Mouse (Mus musculus) cerebellum, adult 8-10 months (tissue): ENCODE results near the gene A430005L14Rik.
"Not testable (repeated sequence)": the region's sequence is repeated elsewhere in the genome, so short reads cannot be mapped to it uniquely, and the experiment has no call there.

ENCODE experiments used
- DNase-seq: peaks from one replicate; pipeline ENCODE4 v3.0.0; 2022

The A430005L14Rik gene

GRCm38 (mm10) chr4:153956569-153957405 lies at the start of gene A430005L14Rik:
A430005L14Rik (plus strand) TSS chr4:153957237.
- peak; percentile 97 for DNase-seq

GRCm38 (mm10) chr4:153907573-153907972 lies 49.5 kb upstream of the A430005L14Rik start:
- DNase-seq, result no peak

GRCm38 (mm10) chr4:153913635-153914034 lies 43.4 kb upstream of the A430005L14Rik start:
- DNase-seq, result no peak

DNA sequence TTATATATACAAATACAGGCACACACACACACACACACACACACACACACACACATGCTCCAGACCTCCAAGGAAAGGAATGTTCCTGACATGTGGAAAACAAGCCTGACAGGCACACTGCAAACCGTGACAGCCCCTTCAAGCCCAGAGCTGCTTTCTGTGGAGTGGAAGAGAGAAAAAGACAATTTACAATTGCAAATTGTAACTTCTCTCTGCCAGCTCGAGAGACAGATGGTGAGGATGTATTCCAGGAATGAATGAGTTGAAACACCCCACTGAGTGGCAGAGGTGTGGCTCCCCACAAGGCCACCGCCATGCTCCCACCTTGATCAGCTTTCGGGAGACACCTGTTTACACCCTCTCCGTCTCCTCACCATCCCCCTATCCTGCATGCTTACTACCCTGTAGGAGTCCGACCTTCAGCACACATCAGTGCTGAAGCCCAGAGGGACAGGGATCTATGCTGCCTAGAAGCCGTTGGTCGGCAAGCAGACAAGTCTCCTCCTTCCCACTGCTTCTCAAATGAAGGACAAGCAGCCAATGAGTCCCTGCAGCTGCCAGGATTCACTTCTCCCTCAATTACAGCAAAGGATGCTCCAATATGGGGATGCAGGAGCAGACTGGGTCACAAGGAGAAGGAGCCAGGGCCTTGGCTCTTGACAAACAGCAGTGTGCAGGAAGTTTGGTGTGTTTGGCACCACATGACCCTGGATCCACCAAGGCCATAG lies 39.1 kb upstream of the A430005L14Rik start:
- no peak for DNase-seq

GRCm38 (mm10) chr4:153920517-153921233 lies 36.4 kb upstream of the A430005L14Rik start:
- DNase-seq, result no peak

DNA sequence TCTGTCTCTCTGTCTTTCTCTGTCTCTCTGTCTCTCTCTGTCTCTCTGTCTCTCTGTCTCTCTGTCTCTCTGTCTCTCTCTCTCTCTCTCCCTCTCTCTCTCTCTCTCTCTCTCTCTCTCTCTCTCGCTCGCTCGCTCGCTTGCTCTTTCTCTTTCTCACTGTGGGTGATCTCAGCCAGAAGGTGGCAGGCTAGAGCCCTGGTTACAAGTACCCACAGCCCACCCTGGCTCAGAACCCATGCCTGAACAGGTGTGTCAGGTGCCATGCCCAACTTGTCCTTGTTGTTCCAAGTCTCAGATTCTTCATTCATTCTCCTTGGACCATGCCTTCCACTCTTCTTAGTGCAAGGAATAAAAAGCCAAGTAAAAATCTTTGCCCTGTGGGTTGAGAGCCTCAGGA lies 34.9 kb upstream of the A430005L14Rik start:
- DNase-seq, result not testable (repeated sequence)

DNA sequence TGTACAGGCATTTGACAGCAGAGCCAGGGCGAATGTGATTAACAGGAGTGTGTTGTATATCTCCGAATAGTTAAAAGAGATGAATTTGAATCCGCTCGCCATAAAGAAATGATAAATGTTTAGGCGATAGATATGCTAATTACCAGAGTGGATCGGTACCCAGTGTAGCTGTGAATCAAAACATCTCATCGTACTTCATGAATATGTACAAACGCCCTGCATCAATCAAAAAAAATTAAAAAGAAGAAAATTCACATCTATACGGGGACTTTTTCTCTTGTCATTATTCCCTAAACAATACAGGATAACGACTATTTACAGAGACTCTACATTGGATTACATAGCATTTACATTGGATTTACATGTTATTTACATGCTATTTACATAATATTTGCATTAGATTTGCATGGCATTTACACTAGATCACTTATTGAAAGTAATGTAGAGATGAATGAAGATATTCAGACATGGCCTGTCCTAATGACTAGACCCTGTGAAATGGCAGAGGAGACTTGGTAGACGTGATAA lies 28.2 kb upstream of the A430005L14Rik start:
- no peak for DNase-seq

DNA sequence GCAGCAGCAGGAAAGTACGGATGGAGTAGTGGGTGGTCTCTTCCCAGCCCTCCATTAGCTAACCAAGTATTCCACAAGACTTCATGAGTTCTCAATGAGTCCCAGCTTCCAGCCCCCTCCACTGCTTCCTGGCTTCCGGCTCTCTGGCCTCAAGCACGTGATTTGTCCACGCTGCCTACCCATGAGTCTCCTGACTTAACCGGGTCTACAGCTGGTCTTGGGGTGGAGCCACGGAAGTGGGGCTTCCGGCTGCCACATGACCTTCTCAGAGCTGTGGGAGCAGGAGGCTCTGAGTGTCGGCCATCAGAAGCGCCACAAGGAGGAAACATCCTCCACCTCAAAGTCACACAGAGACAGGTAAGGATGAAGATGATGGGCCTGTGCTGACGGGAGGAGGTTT lies 27.6 kb upstream of the A430005L14Rik start:
- no peak for DNase-seq

DNA sequence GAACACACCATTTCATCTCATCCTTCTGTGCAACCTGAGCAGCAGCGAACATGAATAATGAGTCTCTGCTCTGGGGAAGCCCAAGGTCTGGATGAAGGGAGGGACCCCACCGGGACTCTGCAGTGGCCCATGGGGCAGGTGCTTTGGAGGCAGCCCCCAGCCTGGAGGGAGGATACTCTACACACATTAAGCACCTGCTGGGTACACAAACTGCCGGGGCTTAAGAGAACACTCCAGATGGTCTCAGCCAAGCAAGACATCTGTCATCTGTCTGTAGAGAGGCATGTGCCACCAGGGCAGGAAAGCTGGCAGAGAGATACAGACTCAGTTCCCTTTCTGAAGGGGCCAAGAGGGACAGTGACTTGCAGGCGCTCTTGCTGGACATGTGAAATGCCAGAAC lies 27.1 kb upstream of the A430005L14Rik start:
- no peak for DNase-seq

DNA sequence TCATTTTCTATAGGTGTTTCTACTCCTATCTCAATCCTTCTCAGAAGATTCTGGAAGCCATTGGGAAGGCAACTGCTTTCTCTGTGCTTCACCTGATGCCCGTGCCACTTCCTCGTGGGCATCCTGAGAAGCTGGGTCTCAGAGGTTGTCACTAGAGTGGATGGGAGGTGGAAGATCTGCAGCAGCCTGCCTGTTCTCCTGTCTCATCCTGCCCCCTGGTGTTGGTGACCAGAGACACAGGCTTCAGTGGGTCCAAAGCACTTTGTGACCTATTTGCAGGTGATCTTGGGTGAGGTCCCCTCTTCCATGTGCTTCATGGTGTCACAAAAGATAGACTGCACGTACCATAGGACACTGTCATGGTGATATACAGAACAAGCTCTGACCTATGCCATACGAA lies 13.8 kb upstream of the A430005L14Rik start:
- no peak for DNase-seq

DNA sequence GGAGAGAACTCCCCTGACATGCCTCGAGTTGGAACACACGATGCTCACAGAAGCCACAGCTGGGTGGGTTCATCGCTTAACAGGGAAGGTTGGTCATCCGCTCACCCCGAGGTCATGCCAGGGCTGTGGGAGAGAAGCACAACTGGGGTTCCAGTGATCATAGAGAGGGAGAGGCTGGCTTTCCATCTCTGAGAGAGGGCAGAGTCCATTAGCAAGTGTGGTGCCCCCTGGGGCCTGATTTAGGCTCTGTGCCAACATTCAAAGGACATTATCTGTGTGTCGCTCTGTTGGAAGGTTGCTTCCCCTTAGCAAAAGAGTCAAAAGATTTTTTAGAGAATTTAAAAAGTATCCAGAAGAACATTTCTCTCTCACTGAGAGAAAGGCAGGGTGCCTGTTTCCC lies 12.8 kb upstream of the A430005L14Rik start:
- no peak for DNase-seq

DNA sequence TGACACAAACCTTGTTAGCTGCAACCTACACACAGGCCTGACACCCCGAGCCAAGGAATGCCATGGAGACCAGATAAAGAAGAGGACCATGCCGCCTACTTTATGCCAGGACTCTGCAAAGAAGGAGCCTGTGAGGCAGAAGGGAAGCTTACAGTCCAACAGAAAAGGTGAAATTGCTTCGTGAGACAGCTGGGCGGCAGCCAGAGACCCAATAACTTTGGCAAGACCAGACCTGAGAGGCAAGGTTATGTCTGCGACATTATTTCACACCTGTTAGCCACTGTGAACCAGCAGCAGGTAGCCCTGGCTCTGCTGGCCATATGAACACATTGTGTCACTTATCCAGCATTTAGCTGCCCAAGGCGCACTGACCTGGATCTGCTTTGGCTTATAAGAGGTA lies 11.3 kb upstream of the A430005L14Rik start:
- DNase-seq, result no peak

DNA sequence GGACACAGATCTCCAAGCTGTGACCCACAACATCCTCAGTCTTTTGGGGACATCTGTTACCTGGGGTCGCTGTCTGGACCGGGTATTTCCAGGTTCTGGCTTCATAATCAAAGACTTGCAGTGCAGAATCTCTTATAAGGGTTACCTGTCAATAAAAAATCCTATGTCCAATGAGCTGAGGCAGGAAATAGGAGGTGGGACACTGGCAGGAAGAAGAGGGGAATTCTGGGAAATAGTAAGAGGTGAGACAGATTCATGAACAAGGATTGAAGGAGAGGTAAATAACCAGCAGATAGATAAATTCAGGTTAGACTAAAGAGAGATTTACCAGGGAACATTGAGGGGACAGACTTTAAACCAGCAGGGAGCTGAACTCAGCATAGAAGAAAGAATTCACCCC lies 6.7 kb upstream of the A430005L14Rik start:
- DNase-seq, result no peak

DNA sequence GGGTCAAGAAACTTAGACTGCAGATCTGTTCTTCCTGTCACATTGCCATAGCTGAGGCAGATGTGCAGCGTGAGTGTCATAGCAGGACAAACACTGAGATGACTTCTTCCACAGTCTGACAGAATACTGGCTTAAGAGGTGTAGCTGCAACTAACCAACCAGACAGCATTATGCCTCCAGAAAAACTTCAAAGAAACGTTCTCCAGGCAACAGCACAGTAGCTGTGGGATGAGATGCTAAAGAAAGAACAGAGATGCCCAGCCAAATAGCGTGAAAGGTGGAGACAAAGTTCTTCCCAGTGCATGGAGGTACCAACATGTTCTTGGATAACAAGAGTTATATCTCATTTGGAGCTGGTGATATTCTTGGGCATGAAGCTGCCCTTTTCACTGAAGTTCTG lies 5.9 kb upstream of the A430005L14Rik start:
- DNase-seq, result no peak

DNA sequence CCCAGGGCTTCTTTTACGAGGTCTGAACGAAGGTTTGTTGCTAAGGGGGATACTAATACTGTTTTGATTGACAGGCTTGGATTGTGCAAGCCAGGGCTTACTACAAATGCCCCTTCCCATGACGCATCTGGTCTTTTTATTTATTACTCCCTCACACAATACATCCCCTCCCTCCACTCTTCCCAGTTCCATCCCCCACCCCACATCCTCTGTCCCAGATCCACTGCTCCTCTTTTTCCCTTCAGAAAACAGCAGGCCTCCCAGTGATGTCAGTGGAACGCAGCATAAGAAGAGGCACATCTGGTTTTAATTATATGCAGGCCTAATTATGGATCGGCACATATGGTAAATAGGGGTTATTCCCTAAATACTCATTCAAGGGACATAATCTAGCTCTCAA lies 5.3 kb upstream of the A430005L14Rik start:
- DNase-seq, result no peak

GRCm38 (mm10) chr4:153955651-153956050 lies 1.4 kb upstream of the A430005L14Rik start:
- peak; percentile 29 for DNase-seq

- no peak for DNase-seq
These were observed 610 bp downstream of the A430005L14Rik start for GRCm38 (mm10) chr4:153957444-153958250.

- DNase-seq, result no peak
These were observed 5.6 kb downstream of the A430005L14Rik start for GRCm38 (mm10) chr4:153962631-153963030.

- DNase-seq, result no peak
These were observed 9.6 kb downstream of the A430005L14Rik start for GRCm38 (mm10) chr4:153966651-153967050.

GRCm38 (mm10) chr4:153967556-153967955 lies 10.5 kb downstream of the A430005L14Rik start:
- no peak for DNase-seq

DNA sequence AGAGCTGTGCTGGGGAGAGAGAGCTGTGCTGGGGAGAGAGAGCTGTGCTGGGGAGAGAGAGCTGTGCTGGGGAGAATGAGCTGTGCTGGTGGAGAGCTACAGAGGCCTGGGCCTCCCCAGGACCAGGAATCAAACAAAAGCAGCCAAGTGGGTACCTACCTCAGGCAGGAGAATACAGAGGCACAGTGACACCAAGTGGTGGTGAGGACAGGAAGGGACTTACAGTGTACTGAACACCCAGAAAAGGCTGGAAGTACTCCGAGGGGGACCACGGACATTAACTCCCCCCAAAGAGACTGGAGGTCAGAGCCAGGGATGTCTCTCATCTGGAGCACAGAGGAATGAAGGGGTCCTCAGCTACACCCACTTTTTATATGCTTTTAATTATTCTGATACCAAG lies 11.0 kb downstream of the A430005L14Rik start:
- DNase-seq, result no peak
